Mouse (Mus musculus): ENCODE results near the gene Asap3. TPM values are rescaled to one million over a fixed set of nuclear protein-coding genes. Genes with fewer than 3 reads are reported as not detected.

Asap3 gene
- polyA plus RNA-seq, 1 experiment from 2014 or later = 1.5 TPM

DNA sequence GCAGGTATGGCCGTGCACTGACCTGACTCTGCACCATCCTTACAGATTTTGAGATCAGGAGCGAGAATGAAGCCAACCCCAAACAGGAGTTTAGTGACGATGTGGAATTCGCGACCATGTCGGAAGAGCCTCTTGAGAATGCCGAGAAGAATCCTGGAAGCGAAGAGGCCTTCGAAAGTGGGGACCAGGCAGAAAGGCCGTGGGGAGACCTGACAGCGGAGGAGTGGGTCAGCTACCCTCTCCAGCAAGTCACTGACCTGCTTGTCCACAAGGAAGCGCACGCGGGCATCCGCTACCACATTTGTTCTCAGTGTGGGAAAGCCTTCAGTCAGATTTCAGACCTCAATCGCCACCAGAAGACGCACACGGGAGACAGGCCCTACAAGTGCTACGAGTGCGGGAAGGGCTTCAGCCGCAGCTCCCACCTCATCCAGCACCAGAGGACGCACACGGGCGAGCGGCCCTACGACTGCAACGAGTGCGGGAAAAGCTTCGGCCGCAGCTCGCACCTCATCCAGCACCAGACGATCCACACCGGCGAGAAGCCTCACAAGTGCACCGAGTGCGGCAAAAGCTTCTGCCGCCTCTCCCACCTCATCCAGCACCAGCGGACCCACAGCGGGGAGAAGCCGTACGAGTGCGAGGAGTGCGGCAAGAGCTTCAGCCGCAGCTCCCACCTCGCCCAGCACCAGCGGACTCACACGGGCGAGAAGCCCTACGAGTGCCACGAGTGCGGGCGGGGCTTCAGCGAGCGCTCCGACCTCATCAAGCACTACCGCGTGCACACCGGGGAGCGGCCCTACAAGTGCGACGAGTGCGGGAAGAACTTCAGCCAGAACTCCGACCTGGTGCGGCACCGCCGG, 84.0 kb downstream of the Asap3 start:
- H3K4me3 ChIP-seq (ENCODE audit: control insufficient read depth in 1 of 2, insufficient read depth in 1 of 2, low read depth in 1 of 2, low read length in 2 of 2) = no peak overlapping the region
- H3K27ac ChIP-seq (replicated peaks in 1 of 2; ENCODE audit: control insufficient read depth in 1 of 2, insufficient read depth in 1 of 2, low read depth in 2 of 2, low read length in 2 of 2) = no peak overlapping the region
- WGBS = 56% methylated on average over 66 of the region's 66 CpGs
- peaks cover 5 to 9% of the 10 kb centered on the region in 2 experiments; a peak in 3 of 4 replicates for H3K4me1 ChIP-seq (ENCODE audit: control insufficient read depth in 2 of 2, insufficient read depth in 2 of 2, low read length in 2 of 2)
- peaks cover 4% of the 10 kb centered on the region; the same call in 1 of the 2 replicates for H3K9me3 ChIP-seq (ENCODE audit: control insufficient read depth, low read length)
- H3K4me2 ChIP-seq (ENCODE audit: low read length) = no peak overlapping the region
- H3K36me3 ChIP-seq (ENCODE audit: control insufficient read depth, insufficient read depth, low read length) = peaks cover 81% of the 10 kb centered on the region
- H3K27me3 ChIP-seq (ENCODE audit: control insufficient read depth, insufficient read depth, low read length) = no peaks in the 10 kb centered on the region
- no peak overlapping the region for H3K9ac ChIP-seq (ENCODE audit: low read length)
- ATAC-seq (ENCODE audit: insufficient number of reproducible peaks, insufficient read depth, low FRiP score, low read depth) = no peak

DNA sequence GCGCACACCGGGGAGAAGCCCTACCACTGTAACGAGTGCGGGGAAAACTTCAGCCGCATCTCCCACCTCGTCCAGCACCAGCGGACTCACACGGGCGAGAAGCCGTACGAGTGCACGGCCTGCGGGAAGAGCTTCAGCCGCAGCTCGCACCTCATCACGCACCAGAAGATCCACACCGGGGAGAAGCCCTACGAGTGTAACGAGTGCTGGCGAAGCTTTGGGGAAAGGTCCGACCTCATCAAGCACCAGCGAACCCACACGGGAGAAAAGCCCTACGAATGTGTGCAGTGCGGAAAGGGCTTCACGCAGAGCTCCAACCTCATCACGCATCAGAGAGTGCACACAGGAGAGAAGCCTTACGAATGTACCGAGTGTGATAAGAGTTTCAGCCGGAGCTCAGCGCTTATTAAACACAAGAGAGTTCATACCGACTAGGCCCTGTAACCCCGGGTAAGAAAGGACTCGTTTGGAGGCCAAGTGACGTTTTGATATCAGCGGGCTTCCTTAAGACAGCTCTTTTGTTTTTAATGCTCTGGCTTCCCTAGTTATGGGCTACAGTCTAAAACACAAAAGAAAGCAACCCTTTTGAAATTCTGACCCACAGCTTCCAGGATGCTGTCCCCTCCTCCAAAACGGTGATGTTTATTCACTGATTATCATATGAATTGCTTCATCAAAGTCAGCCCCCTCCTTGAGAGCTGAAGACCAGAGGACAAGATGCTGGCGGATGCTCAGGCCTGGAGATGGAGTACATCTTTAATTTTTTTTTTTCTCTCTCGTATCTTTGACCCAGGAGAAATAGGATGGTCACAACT, 84.8 kb downstream of the Asap3 start:
- Histone ChIP-seq H3K4me3 (ENCODE audit: control insufficient read depth in 1 of 2, insufficient read depth in 1 of 2, low read depth in 1 of 2, low read length in 2 of 2) (no peak overlapping the region), H3K4me1 (ENCODE audit: control insufficient read depth in 2 of 2, insufficient read depth in 2 of 2, low read length in 2 of 2) (peaks cover 5 to 9% of the 10 kb centered on the region in 2 experiments; a peak in 3 of 4 replicates), H3K4me2 (ENCODE audit: low read length) (no peak overlapping the region), H3K27ac (replicated peaks in 1 of 2; ENCODE audit: control insufficient read depth in 1 of 2, insufficient read depth in 1 of 2, low read depth in 2 of 2, low read length in 2 of 2) (no peak overlapping the region), H3K27me3 (ENCODE audit: control insufficient read depth, insufficient read depth, low read length) (no peaks in the 10 kb centered on the region), H3K36me3 (ENCODE audit: control insufficient read depth, insufficient read depth, low read length) (peaks cover 85% of the 10 kb centered on the region), H3K9me3 (ENCODE audit: control insufficient read depth, low read length) (peaks cover 4% of the 10 kb centered on the region; the same call in 1 of the 2 replicates), H3K9ac (ENCODE audit: low read length) (no peak overlapping the region)
- WGBS = 73% methylated on average over 39 of the region's 39 CpGs
- no peak for ATAC-seq (ENCODE audit: insufficient number of reproducible peaks, insufficient read depth, low FRiP score, low read depth)

DNA sequence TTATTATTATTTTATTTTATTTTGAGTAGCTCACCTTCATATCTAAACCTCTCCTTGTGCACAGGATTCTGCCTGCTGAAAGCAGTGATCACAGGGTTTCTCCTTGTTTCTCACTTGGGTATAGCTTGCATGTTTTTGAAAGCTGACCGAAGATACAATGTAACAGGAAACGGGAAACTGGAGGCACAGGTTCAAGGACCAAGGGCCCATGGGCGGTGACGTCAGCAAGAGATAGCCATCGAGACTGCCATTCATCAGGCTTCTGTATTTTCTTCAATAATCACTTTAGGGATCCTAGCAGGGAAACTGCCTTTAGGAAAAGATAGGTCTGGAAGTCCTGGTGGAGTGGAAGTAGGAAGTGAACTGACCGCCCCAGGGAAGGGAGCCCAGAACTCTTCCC, 85.5 kb downstream of the Asap3 start:
- peaks cover 85% of the 10 kb centered on the region for H3K36me3 ChIP-seq (ENCODE audit: control insufficient read depth, insufficient read depth, low read length)
- H3K4me1 ChIP-seq (ENCODE audit: control insufficient read depth in 2 of 2, insufficient read depth in 2 of 2, low read length in 2 of 2) = peaks cover 3 to 5% of the 10 kb centered on the region in 2 experiments; a peak in 3 of 4 replicates
- WGBS = 81% methylated on average over 6 of the region's 6 CpGs
- no peak for ATAC-seq (ENCODE audit: insufficient number of reproducible peaks, insufficient read depth, low FRiP score, low read depth)
- no peak overlapping the region for H3K4me3 ChIP-seq (ENCODE audit: control insufficient read depth in 1 of 2, insufficient read depth in 1 of 2, low read depth in 1 of 2, low read length in 2 of 2)
- H3K27ac ChIP-seq (replicated peaks in 1 of 2; ENCODE audit: control insufficient read depth in 1 of 2, insufficient read depth in 1 of 2, low read depth in 2 of 2, low read length in 2 of 2) = no peak overlapping the region
- H3K9me3 ChIP-seq (ENCODE audit: control insufficient read depth, low read length) = peaks cover 4% of the 10 kb centered on the region; the same call in 1 of the 2 replicates
- H3K4me2 ChIP-seq (ENCODE audit: low read length) = no peak overlapping the region
- H3K27me3 ChIP-seq (ENCODE audit: control insufficient read depth, insufficient read depth, low read length) = no peaks in the 10 kb centered on the region
- no peak overlapping the region for H3K9ac ChIP-seq (ENCODE audit: low read length)

Other genes starting within 250 kb of the Asap3 start
- gene Gale, start 242.6 kb upstream of the Asap3 start, polyA plus RNA-seq (2014; fragmentation: Nextera tagmentation; extraction: Ambion mirVana) = 16.8 and 19.0 TPM in 2 replicates
- 65.5 and 67.7 TPM in 2 replicates for gene Lypla2, start 233.7 kb upstream of the Asap3 start, polyA plus RNA-seq (2014; fragmentation: Nextera tagmentation; extraction: Ambion mirVana)
- 39.4 and 40.2 TPM in 2 replicates for gene Pithd1, start 219.1 kb upstream of the Asap3 start, polyA plus RNA-seq (2014; fragmentation: Nextera tagmentation; extraction: Ambion mirVana)
- 34.3 and 34.7 TPM in 2 replicates for gene Eloa, start 184.6 kb upstream of the Asap3 start, polyA plus RNA-seq (2014; fragmentation: Nextera tagmentation; extraction: Ambion mirVana)
- gene Rpl11, start 152.9 kb upstream of the Asap3 start, polyA plus RNA-seq (2014; fragmentation: Nextera tagmentation; extraction: Ambion mirVana) = 284 and 329 TPM in 2 replicates
- 247 and 296 TPM in 2 replicates for gene Id3, start 62.9 kb upstream of the Asap3 start, polyA plus RNA-seq (2014; fragmentation: Nextera tagmentation; extraction: Ambion mirVana)
- 2.5 and 3.1 TPM in 2 replicates for gene E2f2, start 34.0 kb upstream of the Asap3 start, polyA plus RNA-seq (2014; fragmentation: Nextera tagmentation; extraction: Ambion mirVana)
- 64.7 and 74.6 TPM in 2 replicates for gene Tcea3, start 41.4 kb downstream of the Asap3 start, polyA plus RNA-seq (2014; fragmentation: Nextera tagmentation; extraction: Ambion mirVana)
- 23.1 and 27.6 TPM in 2 replicates for gene Zfp46, start 78.3 kb downstream of the Asap3 start, polyA plus RNA-seq (2014; fragmentation: Nextera tagmentation; extraction: Ambion mirVana)
- gene Hnrnpr, start 104.6 kb downstream of the Asap3 start, polyA plus RNA-seq (2014; fragmentation: Nextera tagmentation; extraction: Ambion mirVana) = 85.3 and 88.8 TPM in 2 replicates
- gene Htr1d, start 217.2 kb downstream of the Asap3 start, polyA plus RNA-seq (2014; fragmentation: Nextera tagmentation; extraction: Ambion mirVana) = 0.11 TPM in 1 of 2 replicates, not detected in the other

All from heart, embryonic 14.5 days (tissue).